Mouse (Mus musculus): Measurements from ENCODE around the gene Foxc1.

Foxc1 gene

DNA sequence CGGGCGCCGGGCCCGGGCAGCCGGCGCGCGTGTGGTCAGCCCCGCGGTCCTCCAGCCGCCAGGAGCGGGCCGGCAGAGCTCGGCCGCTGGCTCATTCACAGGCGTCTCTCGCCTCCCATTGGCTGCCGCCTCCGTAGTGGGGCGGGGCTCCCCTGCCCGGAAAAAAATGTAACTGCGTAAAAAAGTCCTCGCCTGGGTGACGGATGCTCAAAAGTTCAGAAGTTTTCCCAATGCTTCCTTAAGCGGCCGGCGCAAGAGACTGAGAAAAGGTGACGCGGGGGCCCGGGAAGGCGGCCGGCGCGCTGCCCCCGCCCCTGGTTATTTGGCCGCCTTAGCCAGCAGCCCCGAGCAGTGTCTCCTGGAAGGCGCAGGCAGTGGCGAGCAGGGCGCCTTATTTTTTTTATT is at the start of gene Foxc1:
Gene Foxc1, plus strand, starts transcription at position 206 of the 405 bp plus-strand sequence.
- DNase-seq (ENCODE audit: low read depth, low spot score), result peak; percentile 71

DNA sequence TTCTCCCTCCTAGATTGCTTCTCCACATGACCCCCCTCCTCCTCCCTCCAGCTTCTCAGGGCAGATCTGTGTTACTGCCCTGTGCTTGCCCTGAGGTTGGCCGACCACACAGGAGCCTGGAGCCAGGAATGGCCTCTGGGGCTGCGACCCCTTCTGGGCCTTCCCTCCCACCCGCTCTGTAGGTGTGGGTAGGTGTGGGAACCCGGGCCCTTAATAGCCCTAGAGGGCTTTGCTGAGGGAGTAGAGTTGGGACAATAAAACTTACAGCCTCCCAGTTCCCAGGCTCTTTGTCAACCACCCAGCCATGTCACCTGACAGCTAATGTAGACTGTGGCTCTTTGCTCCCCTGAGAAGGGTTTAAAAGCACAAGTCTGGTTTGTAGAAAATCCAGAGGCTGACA is 46.0 kb upstream of the Foxc1 start:
- no peak for DNase-seq (ENCODE audit: low read depth, low spot score)

DNA sequence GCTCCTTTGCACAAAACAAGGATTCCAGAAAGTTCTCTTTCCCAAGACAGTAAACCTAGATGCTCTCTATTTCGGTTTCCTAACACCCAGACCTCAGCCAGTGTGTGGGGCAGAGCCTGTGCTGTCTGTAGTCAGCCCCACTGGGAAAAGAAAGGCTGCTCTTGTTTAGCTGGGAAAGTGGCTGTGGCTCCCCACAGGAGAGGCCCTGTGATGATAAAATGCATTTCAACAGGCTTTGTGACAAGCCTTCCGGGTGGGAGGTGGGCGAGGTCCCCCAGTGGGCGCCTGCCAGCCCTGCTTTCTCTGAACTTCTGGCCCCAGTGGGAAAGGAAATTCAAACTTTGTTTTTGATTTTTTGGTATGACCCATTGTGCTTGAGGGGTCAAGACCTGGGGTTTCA is 45.4 kb upstream of the Foxc1 start:
- no peak for DNase-seq (ENCODE audit: low read depth, low spot score)

- no peak for DNase-seq (ENCODE audit: low read depth, low spot score)
Observed at GRCm38 (mm10) chr13:31764419-31764818, 42.0 kb upstream of the Foxc1 start.

- peak; percentile 70 for DNase-seq (ENCODE audit: low read depth, low spot score)
Observed at GRCm38 (mm10) chr13:31765564-31765963, 40.9 kb upstream of the Foxc1 start.

GRCm38 (mm10) chr13:31772882-31773281 is 33.6 kb upstream of the Foxc1 start:
- no peak for DNase-seq (ENCODE audit: low read depth, low spot score)

DNA sequence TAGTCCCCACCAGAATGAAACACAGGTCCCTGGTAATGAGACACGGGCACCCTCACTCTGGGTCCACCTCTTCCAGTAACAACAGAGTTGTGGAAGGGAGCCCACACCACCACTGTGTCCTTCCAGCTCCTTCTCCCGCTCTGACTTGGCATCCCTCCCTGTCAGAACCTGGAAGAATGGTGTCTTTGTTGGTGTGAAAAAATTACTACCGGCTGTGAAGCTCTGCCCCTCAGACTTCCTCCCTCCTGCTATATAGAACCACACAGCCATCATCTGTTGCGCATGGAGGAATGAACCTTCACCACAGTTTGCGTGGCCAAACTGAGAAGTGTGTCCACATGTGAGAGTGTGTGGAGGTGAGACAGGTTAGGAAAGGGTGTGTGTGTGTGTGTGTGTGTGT is 30.7 kb upstream of the Foxc1 start:
- DNase-seq (ENCODE audit: low read depth, low spot score), result no peak

- no peak for DNase-seq (ENCODE audit: low read depth, low spot score)
Observed at GRCm38 (mm10) chr13:31779281-31779981, 27.0 kb upstream of the Foxc1 start.

DNA sequence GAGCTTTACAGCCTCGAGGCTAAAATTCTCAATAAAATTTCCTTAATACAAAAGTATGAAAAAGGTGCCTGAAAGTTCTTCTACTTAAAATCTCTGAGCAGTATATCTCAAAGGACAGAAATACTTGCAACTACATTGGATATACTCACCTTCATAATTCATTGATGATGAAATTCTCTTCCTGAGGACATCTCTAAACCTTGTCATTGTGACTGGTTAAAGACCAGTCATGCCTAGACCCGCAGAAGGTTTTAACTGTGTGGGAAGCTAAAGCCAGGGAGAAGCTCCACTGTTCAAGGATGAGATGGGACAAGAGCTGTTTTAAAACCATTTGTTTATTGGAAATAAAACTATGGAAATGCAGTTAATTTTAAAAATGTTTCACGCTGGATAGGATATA is 26.1 kb upstream of the Foxc1 start:
- no peak for DNase-seq (ENCODE audit: low read depth, low spot score)

DNA sequence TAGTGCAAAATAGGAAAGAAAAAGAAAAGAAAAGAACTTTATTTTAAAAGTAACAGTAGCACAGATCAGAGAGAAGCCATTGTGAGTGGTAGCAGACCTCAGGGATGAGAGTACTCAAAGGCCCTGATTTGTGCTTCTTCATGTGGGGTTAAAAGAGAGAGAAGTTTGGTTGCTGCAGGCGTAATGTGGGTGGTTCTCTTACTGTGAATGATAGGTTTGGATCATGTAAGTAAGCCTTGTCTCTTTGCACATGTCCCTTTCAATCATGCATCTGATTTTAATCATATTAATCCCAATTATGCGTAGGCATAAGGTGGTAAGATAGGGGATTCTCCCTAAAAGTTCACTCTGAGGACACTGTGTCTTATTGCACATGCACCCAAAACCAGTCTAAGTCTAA is 24.4 kb upstream of the Foxc1 start:
- DNase-seq (ENCODE audit: low read depth, low spot score), result no peak

- no peak for DNase-seq (ENCODE audit: low read depth, low spot score)
Observed at GRCm38 (mm10) chr13:31784757-31785156, 21.7 kb upstream of the Foxc1 start.

DNA sequence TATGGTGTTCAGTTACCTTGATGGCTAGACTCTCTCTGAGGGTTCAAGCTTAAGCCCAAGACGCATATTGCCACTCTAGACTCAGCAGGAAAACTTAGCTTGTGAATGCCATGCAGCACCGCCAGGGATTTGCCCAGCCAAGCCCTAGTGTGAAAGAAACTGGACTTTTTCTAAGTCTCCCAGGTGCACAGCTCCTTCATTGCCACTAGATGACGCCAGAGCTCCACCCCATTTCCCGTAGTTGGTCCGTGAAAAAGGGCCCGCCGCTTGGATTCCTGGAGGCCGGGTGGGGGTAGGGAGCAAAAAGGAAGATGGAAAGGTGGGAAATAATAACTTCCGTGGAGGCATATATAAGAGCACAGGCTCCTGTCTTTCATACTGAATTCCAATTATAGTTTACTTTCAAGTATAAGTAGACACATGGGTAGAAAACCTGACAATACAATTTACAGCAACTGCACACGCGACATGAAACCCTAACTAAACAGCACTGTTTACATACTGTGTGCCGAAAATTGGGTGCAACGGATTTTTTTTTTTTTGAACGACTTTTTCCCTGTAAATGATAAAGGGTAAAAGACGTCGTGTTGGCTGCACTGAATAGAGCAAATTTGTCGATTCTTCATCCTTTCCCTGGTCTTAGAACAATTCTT is 13.8 kb upstream of the Foxc1 start:
- DNase-seq (ENCODE audit: low read depth, low spot score), result no peak

- DNase-seq (ENCODE audit: low read depth, low spot score), result no peak
Observed at GRCm38 (mm10) chr13:31793163-31793562, 13.3 kb upstream of the Foxc1 start.

DNA sequence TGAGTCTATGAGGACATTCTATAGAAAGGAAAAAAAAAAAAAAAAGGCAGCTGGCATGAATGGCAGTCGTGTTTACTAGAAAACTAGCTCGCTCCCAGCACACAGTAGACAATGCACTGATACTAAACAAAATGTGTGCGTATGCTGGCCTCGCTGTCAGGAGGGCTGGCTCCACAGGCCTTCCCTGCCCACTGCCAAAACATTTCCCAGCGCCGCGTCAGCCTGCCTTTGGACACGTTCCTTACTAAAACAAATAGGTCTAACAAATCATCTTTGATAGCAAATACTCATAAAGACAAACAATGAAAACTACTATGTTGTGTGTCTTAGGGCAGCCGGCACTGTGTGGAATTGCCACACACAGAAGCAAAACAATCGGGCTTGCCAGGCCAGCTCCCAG is 9.1 kb upstream of the Foxc1 start:
- no peak for DNase-seq (ENCODE audit: low read depth, low spot score)

DNA sequence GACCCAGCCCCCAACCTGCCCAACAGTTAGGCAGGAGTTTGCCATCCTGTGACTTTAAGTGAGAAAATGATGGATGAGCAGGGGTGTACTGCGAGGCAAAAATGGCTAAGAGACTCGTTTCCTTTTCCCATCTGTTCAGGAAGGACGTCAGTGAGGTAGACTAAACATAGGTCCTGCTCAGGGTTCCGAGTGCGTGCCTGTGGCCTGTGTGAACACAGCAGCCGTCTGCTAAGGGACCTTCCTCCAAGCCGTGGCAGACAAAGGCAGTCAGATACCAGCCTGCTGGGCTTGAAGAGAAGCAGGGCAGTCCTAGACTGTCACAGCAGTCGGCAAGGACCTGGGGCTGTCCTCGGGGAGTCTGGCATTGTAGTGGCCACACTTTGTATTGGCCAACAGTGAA is 8.4 kb upstream of the Foxc1 start:
- DNase-seq (ENCODE audit: low read depth, low spot score), result no peak

- peak; percentile 43 for DNase-seq (ENCODE audit: low read depth, low spot score)
Observed at GRCm38 (mm10) chr13:31800581-31801576, 5.6 kb upstream of the Foxc1 start.

GRCm38 (mm10) chr13:31801703-31802305 is 4.6 kb upstream of the Foxc1 start:
- no peak for DNase-seq (ENCODE audit: low read depth, low spot score)

- no peak for DNase-seq (ENCODE audit: low read depth, low spot score)
Observed at GRCm38 (mm10) chr13:31802447-31802846, 4.0 kb upstream of the Foxc1 start.

- DNase-seq (ENCODE audit: low read depth, low spot score), result no peak
Observed at GRCm38 (mm10) chr13:31803166-31804093, 3.0 kb upstream of the Foxc1 start.

GRCm38 (mm10) chr13:31804571-31804970 is 1.9 kb upstream of the Foxc1 start:
- no peak for DNase-seq (ENCODE audit: low read depth, low spot score)

Data from skeletal muscle tissue, adult 2 months (tissue).